Mouse (Mus musculus) spleen, adult 2 months (tissue): ENCODE data around the gene Map4. TPM values are rescaled to one million over a fixed set of nuclear protein-coding genes. Genes with fewer than 3 reads are reported as not detected.

Experiments
- DNase-seq, 2 experiments: peaks; one replicate each; pipeline versions ENCODE4 v3.0.0 to v3.0.0-alpha.2; 2012 to 2021; ENCODE audit warnings: low spot score in 2 of 2, low read depth in 1 of 2
- H3K27ac ChIP-seq: fragments of 200-500 bp; 2 replicates; pipeline ENCODE4 v1.5.1; 2012; ENCODE audit warnings: low read length, inconsistent platforms; ENCODE audit not compliant: insufficient read depth
- H3K27me3 ChIP-seq: fragments of 200-500 bp; 2 replicates; pipeline ENCODE4 v1.6.1; 2012; ENCODE audit warnings: mild to moderate bottlenecking, moderate library complexity, low read length, inconsistent platforms; ENCODE audit not compliant: control insufficient read depth, insufficient read depth
- H3K36me3 ChIP-seq: fragments of 200-500 bp; 2 replicates; pipeline ENCODE4 v1.6.1; 2012; ENCODE audit warnings: mild to moderate bottlenecking, low read length, inconsistent platforms; ENCODE audit not compliant: control insufficient read depth, insufficient read depth
- H3K4me1 ChIP-seq: fragments of 200-500 bp; 2 replicates; pipeline ENCODE4 v1.6.1; 2011; ENCODE audit warnings: inconsistent platforms; ENCODE audit not compliant: control insufficient read depth, insufficient read depth, insufficient read length
- H3K4me3 ChIP-seq: fragments of 200-500 bp; 2 replicates; pipeline ENCODE4 v1.5.1; 2011; ENCODE audit warnings: mild to moderate bottlenecking, inconsistent platforms; ENCODE audit not compliant: insufficient read depth, insufficient read length; ENCODE audit errors: extremely low read depth
- CTCF ChIP-seq: fragments of 200-500 bp; IDR thresholded peaks from 2 replicates; pipeline ENCODE4 v1.5.1; 2011; ENCODE audit warnings: mild to moderate bottlenecking, inconsistent platforms; ENCODE audit not compliant: insufficient read depth, insufficient read length, insufficient replicate concordance; ENCODE audit errors: extremely low read depth
- POLR2A ChIP-seq: fragments of 200-500 bp; IDR thresholded peaks from 2 replicates; pipeline ENCODE4 v1.6.1; 2011; ENCODE audit warnings: low read depth, low read length, inconsistent platforms
- WGBS: fragments of 180-500 bp; shearing (Covaris S2); methylation state at CpG from one replicate; pipeline ENCODE4 v1.1.7; 2018; 5-methylcytosine and 5-hydroxymethylcytosine counted together
- polyA plus RNA-seq: library from polyadenylated mRNA; depleted of rRNA; stranded (reverse); fragments of >200 nt; gene quantifications from 2 replicates; pipeline ENCODE4 v1.2.3, GENCODE M21; 2012

Map4 gene
- polyA plus RNA-seq, 1 experiment, result 103 TPM

DNA sequence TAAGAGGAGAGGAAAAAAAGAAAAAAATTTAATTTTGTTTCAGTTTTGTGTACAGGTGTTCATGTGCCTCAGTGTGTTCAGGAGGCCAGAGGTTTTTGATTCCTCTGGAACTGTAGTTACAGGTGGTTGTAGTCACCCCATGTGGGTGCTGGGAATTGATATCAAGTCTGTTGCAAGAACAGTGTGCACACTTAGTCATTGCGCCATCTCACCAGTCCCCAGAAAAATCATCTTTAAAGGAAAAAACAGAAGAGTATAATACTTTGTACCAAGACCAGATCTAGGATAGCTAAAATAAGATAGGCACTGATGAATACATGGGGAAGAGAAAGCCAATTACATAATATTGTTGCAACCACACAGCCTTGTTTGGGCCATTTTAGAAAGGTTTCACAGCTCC is 90.2 kb downstream of the Map4 start:
- TF ChIP-seq POLR2A, result no peak
- TF ChIP-seq CTCF, result no peak
- H3K36me3 ChIP-seq, result no peaks in the 10 kb centered on the region
- H3K4me1 ChIP-seq, result no peaks in the 10 kb centered on the region
- no peak for DNase-seq
- WGBS, result 85% methylated on average over 1 of the region's 1 CpGs
- H3K27ac ChIP-seq, result no peak overlapping the region
- no peaks in the 10 kb centered on the region for H3K27me3 ChIP-seq
- H3K4me3 ChIP-seq, result no peak overlapping the region

DNA sequence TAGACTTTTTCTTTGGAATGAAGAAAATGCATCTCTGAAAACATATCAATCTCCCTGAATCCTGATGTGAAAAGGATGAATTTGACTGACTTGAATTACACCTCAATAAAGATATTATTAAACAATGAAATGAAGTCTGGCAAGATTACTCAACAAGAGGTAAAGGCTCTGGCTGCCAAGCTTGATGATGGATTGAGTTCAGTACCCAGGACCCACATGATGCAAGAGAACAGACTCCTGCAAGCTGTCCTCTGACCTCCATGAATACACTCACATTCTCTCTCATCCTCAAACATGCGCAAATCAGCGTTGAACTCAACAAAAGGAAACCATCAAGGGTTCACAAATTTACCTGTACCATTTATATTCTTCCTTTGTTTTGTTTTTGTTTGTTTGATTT is 90.9 kb downstream of the Map4 start:
- Histone ChIP-seq H3K36me3 (no peaks in the 10 kb centered on the region), H3K27me3 (no peaks in the 10 kb centered on the region), H3K4me1 (no peaks in the 10 kb centered on the region), H3K27ac (no peak overlapping the region), H3K4me3 (no peak overlapping the region)
- TF ChIP-seq CTCF, result no peak
- no peak for TF ChIP-seq POLR2A
- DNase-seq, result no peak
- WGBS, result 93% methylated on average over 2 of the region's 2 CpGs

GRCm38 (mm10) chr9:110035091-110035490 is 103.8 kb downstream of the Map4 start:
- TF ChIP-seq CTCF, result no peak
- TF ChIP-seq POLR2A, result no peak
- H3K27ac ChIP-seq, result no peak overlapping the region
- no peaks in the 10 kb centered on the region for H3K4me1 ChIP-seq
- H3K36me3 ChIP-seq, result peaks cover 15% of the 10 kb centered on the region
- H3K27me3 ChIP-seq, result no peaks in the 10 kb centered on the region
- no peak overlapping the region for H3K4me3 ChIP-seq
- WGBS, result 87% methylated on average over 4 of the region's 4 CpGs
- no peak for DNase-seq

- H3K27me3 ChIP-seq, result no peaks in the 10 kb centered on the region
- TF ChIP-seq POLR2A (no peak), CTCF (no peak)
- no peaks in the 10 kb centered on the region for H3K4me1 ChIP-seq
- DNase-seq, result no peak
- H3K27ac ChIP-seq, result no peak overlapping the region
- H3K4me3 ChIP-seq, result no peak overlapping the region
- peaks cover 16% of the 10 kb centered on the region for H3K36me3 ChIP-seq
- WGBS, result 14% methylated on average over 8 of the region's 8 CpGs
These were observed 106.6 kb downstream of the Map4 start for GRCm38 (mm10) chr9:110037895-110038294.

DNA sequence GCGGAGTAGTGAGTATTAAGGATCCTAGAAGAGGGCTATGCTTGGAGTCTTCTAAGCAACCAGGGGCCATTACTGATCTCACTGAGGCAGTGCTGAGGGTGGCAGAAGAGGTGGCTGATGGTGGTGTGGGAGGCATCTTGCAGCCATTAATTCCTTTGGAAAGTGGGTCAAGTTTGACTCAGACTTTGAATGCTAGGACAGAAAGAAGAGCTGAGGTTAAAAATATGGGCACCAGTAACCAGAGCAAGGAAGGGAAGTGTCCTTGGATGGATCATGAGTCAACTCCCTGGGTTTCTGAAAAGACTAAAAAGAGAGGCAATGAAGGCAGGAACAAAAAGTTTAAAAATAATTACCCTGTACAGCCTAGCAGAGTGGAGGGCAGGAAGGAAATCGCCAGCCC is 107.2 kb downstream of the Map4 start:
- TF ChIP-seq CTCF, result no peak
- TF ChIP-seq POLR2A, result no peak
- 77% methylated on average over 2 of the region's 2 CpGs for WGBS
- H3K36me3 ChIP-seq, result peaks cover 17% of the 10 kb centered on the region
- no peaks in the 10 kb centered on the region for H3K4me1 ChIP-seq
- no peak overlapping the region for H3K27ac ChIP-seq
- H3K4me3 ChIP-seq, result no peak overlapping the region
- no peak for DNase-seq
- no peaks in the 10 kb centered on the region for H3K27me3 ChIP-seq

- H3K27ac ChIP-seq, result no peak overlapping the region
- no peaks in the 10 kb centered on the region for H3K4me1 ChIP-seq
- no peaks in the 10 kb centered on the region for H3K27me3 ChIP-seq
- no peak for TF ChIP-seq CTCF
- TF ChIP-seq POLR2A, result no peak
- no peak overlapping the region for H3K4me3 ChIP-seq
- DNase-seq, result no peak
- 85% methylated on average over 4 of the region's 4 CpGs for WGBS
- H3K36me3 ChIP-seq, result peaks cover 4% of the 10 kb centered on the region; the same call in 1 of the 2 replicates
These were observed 113.1 kb downstream of the Map4 start for GRCm38 (mm10) chr9:110044373-110044772.

- Histone ChIP-seq H3K4me1 (no peaks in the 10 kb centered on the region), H3K4me3 (no peak overlapping the region), H3K27ac (no peak overlapping the region), H3K27me3 (no peaks in the 10 kb centered on the region), H3K36me3 (0 out of 2 replicates have a peak, but pooled peaks cover 2% of the 10 kb centered on the region)
- no peak for DNase-seq
- no peak for TF ChIP-seq POLR2A
- no peak for TF ChIP-seq CTCF
These were observed 114.6 kb downstream of the Map4 start for GRCm38 (mm10) chr9:110045763-110046377.

- H3K4me3 ChIP-seq, result no peak overlapping the region
- TF ChIP-seq CTCF, result no peak
- no peak for TF ChIP-seq POLR2A
- H3K4me1 ChIP-seq, result no peaks in the 10 kb centered on the region
These were observed 116.0 kb downstream of the Map4 start for GRCm38 (mm10) chr9:110047260-110047659.

More at GRCm38 (mm10) chr9:110047260-110047659, 116.0 kb downstream of the Map4 start:
- no peak overlapping the region for H3K27ac ChIP-seq
- DNase-seq, result no peak
- H3K27me3 ChIP-seq, result no peaks in the 10 kb centered on the region
- peaks cover 4% of the 10 kb centered on the region; the same call in 1 of the 2 replicates for H3K36me3 ChIP-seq
